Mouse (Mus musculus) embryo, embryonic 10 days (tissue): ENCODE data around the gene Nsun3.
A peak's percentile ranks its signal among the peaks of the same experiment; 100 is the strongest.

ENCODE experiments used
- DNase-seq: peaks from one replicate; pipeline ENCODE4 v3.0.0-alpha.2; 2015; ENCODE audit warnings: low spot score

The Nsun3 gene

GRCm38 (mm10) chr16:62786621-62787331 lies at the start of gene Nsun3:
Gene Nsun3 (minus strand): TSS chr16:62786818.
- DNase-seq: peak; percentile 96

GRCm38 (mm10) chr16:62834016-62834735 lies 47.6 kb upstream of the Nsun3 start:
- DNase-seq: no peak

GRCm38 (mm10) chr16:62832481-62832880 lies 45.9 kb upstream of the Nsun3 start:
- peak; percentile 77 for DNase-seq

- DNase-seq: no peak
Observed at GRCm38 (mm10) chr16:62832027-62832426, 45.4 kb upstream of the Nsun3 start.

- DNase-seq: peak; percentile 83
Observed at GRCm38 (mm10) chr16:62826156-62827001, 39.8 kb upstream of the Nsun3 start.

GRCm38 (mm10) chr16:62822472-62822871 lies 35.9 kb upstream of the Nsun3 start:
- DNase-seq: no peak

GRCm38 (mm10) chr16:62814491-62814890 lies 27.9 kb upstream of the Nsun3 start, which contains the start of gene Stx19:
Gene Stx19 (plus strand): TSS chr16:62814676.
- DNase-seq: no peak

- DNase-seq: no peak
Observed at GRCm38 (mm10) chr16:62813790-62814189, 27.2 kb upstream of the Nsun3 start.

- DNase-seq: no peak
Observed at GRCm38 (mm10) chr16:62810855-62811254, 24.2 kb upstream of the Nsun3 start.

- no peak for DNase-seq
Observed at GRCm38 (mm10) chr16:62807249-62807979, 20.8 kb upstream of the Nsun3 start.

- DNase-seq: no peak
Observed at GRCm38 (mm10) chr16:62804621-62805020, 18.0 kb upstream of the Nsun3 start.

GRCm38 (mm10) chr16:62799839-62800238 lies 13.2 kb upstream of the Nsun3 start:
- DNase-seq: no peak

GRCm38 (mm10) chr16:62799426-62799825 lies 12.8 kb upstream of the Nsun3 start:
- DNase-seq: no peak

GRCm38 (mm10) chr16:62798808-62799207 lies 12.2 kb upstream of the Nsun3 start:
- DNase-seq: no peak

GRCm38 (mm10) chr16:62796608-62797007 lies 10.0 kb upstream of the Nsun3 start:
- no peak for DNase-seq

- peak; percentile 51 for DNase-seq
Observed at GRCm38 (mm10) chr16:62782229-62782628, 4.4 kb downstream of the Nsun3 start.

- peak; percentile 25 for DNase-seq
Observed at GRCm38 (mm10) chr16:62778282-62778681, 8.3 kb downstream of the Nsun3 start.

- DNase-seq: no peak
Observed at GRCm38 (mm10) chr16:62776034-62776433, 10.6 kb downstream of the Nsun3 start.

- no peak for DNase-seq
Observed at GRCm38 (mm10) chr16:62773462-62773861, 13.2 kb downstream of the Nsun3 start.

- peak; percentile 55 for DNase-seq
Observed at GRCm38 (mm10) chr16:62758340-62758739, 28.3 kb downstream of the Nsun3 start.

GRCm38 (mm10) chr16:62755307-62755706 lies 31.3 kb downstream of the Nsun3 start:
- no peak for DNase-seq

- no peak for DNase-seq
Observed at GRCm38 (mm10) chr16:62753597-62753996, 33.0 kb downstream of the Nsun3 start.
